Mouse (Mus musculus) kidney, embryonic 16.5 days (tissue): Measurements from ENCODE around the gene Prickle4. TPM values are rescaled to one million over a fixed set of nuclear protein-coding genes. Genes with fewer than 3 reads are reported as not detected.
A peak's percentile ranks its signal among the peaks of the same experiment; 100 is the strongest.

Source experiments
- ATAC-seq: fragments of 200-750 bp; cut with Nextera tagmentation; 2 replicates; pipeline ENCODE4 v1.8.0; 2017; ENCODE audit warnings: moderate TSS enrichment; ENCODE audit not compliant: low FRiP score, low TSS enrichment
- H3K27ac ChIP-seq: fragments of 300-500 bp; sonication (generic); 2 replicates; pipeline ENCODE4 v1.5.1; 2014; ENCODE audit warnings: low read length
- H3K27me3 ChIP-seq: fragments of 300-500 bp; sonication (generic); 2 replicates; pipeline ENCODE4 v1.6.1; 2014; ENCODE audit warnings: low read length, control low read depth, mixed read lengths; ENCODE audit not compliant: insufficient read depth
- H3K36me3 ChIP-seq: fragments of 300-500 bp; sonication (generic); 2 replicates; pipeline ENCODE4 v1.6.1; 2014; ENCODE audit warnings: low read length, control low read depth, mixed read lengths; ENCODE audit not compliant: insufficient read depth
- H3K4me1 ChIP-seq: fragments of 300-500 bp; sonication (generic); 2 replicates; pipeline ENCODE4 v1.6.1; 2014; ENCODE audit warnings: low read length, control low read depth, mixed read lengths; ENCODE audit not compliant: insufficient read depth
- H3K4me2 ChIP-seq: fragments of 300-500 bp; sonication (generic); replicated peaks from 2 replicates; pipeline ENCODE4 v1.6.1; 2014; ENCODE audit warnings: low read depth, low read length
- H3K4me3 ChIP-seq: fragments of 300-500 bp; sonication (generic); 2 replicates; pipeline ENCODE4 v1.5.1; 2014; ENCODE audit warnings: mild to moderate bottlenecking, low read length
- H3K9ac ChIP-seq: fragments of 300-500 bp; sonication (generic); replicated peaks from 2 replicates; pipeline ENCODE4 v1.6.1; 2014; ENCODE audit warnings: low read length
- H3K9me3 ChIP-seq: fragments of 300-500 bp; sonication (generic); 2 replicates; pipeline ENCODE4 v1.6.1; 2016; ENCODE audit warnings: low read length, control low read depth
- WGBS: fragments of 180-500 bp; shearing (Covaris S2); extraction: QIAGEN DNeasy Blood & Tissue Kit; methylation state at CpG from one replicate; pipeline ENCODE4 v1.1.7; 2014; 5-methylcytosine and 5-hydroxymethylcytosine counted together
- polyA plus RNA-seq: library from polyadenylated mRNA; unstranded; fragments of >200 nt; fragmentation: Nextera tagmentation; extraction: Ambion mirVana; gene quantifications from 2 replicates; pipeline ENCODE4 v1.2.1, GENCODE M21; 2015

The Prickle4 gene
- polyA plus RNA-seq, 1 experiment from 2014 or later, result 1.3 TPM

- H3K4me3 ChIP-seq, result no peak overlapping the region
- H3K36me3 ChIP-seq, result no peaks in the 10 kb centered on the region
- H3K9ac ChIP-seq, result no peak overlapping the region
- no peak overlapping the region for H3K4me2 ChIP-seq
- no peaks in the 10 kb centered on the region for H3K27me3 ChIP-seq
- WGBS, result 65% methylated on average over 14 of the region's 14 CpGs
- ATAC-seq, result no peak
- H3K9me3 ChIP-seq, result no peaks in the 10 kb centered on the region
- peaks cover 23% of the 10 kb centered on the region for H3K4me1 ChIP-seq
- no peak overlapping the region for H3K27ac ChIP-seq
Observed at GRCm38 (mm10) chr17:47735553-47736100, 41.1 kb upstream of the Prickle4 start.

- H3K4me1 ChIP-seq, result peaks cover 8% of the 10 kb centered on the region
- ATAC-seq, result peak; percentile 57; the same call in 1 of the 2 replicates
- no peaks in the 10 kb centered on the region for H3K36me3 ChIP-seq
- 48% methylated on average over 24 of the region's 24 CpGs for WGBS
- H3K4me3 ChIP-seq, result no peak overlapping the region
- H3K27ac ChIP-seq, result no peak overlapping the region
- H3K27me3 ChIP-seq, result no peaks in the 10 kb centered on the region
- H3K9ac ChIP-seq, result no peak overlapping the region
- no peaks in the 10 kb centered on the region for H3K9me3 ChIP-seq
- H3K4me2 ChIP-seq, result no peak overlapping the region
Observed at GRCm38 (mm10) chr17:47730633-47731575, 36.4 kb upstream of the Prickle4 start.

DNA sequence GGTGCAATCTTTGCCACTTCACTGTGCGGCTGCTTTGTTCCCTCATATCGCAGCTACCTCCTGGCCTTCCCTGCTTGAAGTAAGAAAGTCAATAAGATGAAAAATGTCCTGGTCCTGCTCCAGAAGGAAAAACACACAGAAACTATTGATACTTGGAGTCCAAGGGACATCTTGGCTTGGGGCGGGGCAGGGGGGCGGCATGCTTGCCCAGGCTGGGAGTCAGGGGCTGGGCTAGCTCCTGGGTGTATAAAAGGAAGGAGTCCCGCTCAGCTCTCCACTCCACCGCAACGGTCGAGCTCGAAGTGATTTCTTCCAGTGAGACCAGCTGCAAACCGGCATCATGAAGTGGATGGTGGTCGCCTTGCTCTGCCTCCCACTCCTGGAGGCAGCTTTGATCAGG, 32.0 kb upstream of the Prickle4 start, which contains the start of gene Pgc:
Gene Pgc (plus strand): TSS at position 277 of the 400 bp plus-strand sequence.
- H3K36me3 ChIP-seq, result no peaks in the 10 kb centered on the region
- no peak within 1 kb of the TSS for H3K4me3 ChIP-seq
- no peak for ATAC-seq
- 67% methylated on average over 11 of the region's 11 CpGs for WGBS
- no peaks in the 10 kb centered on the region for H3K9me3 ChIP-seq
- no peak within 1 kb of the TSS for H3K27ac ChIP-seq
- H3K27me3 ChIP-seq, result no peaks in the 10 kb centered on the region
- peaks cover 8% of the 10 kb centered on the region for H3K4me1 ChIP-seq
- H3K9ac ChIP-seq, result no peak within 1 kb of the TSS
- no peak within 1 kb of the TSS for H3K4me2 ChIP-seq

DNA sequence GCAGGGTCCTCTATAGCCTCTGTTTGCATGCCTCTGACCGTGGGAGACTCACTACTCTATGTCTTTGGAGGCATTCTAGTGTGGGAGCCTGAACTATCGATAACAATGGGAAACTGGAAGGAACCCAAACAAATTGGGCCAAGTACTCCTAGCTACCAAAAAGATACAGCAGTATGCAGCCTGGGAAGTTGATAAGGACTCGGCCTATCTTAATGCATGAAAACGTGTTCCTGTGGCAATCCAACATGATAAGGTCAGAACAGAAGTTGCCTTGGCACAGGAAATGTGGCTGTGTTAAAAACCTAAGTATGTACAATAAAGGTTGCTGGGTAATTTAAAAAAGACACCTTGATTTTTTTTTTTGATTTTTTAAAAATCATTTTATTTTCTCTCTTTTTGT, 26.6 kb upstream of the Prickle4 start:
- Histone ChIP-seq H3K27ac (no peak overlapping the region), H3K4me2 (no peak overlapping the region), H3K27me3 (no peaks in the 10 kb centered on the region), H3K9ac (no peak overlapping the region), H3K36me3 (no peaks in the 10 kb centered on the region), H3K4me3 (no peak overlapping the region), H3K9me3 (no peaks in the 10 kb centered on the region), H3K4me1 (no peaks in the 10 kb centered on the region)
- 81% methylated on average over 4 of the region's 4 CpGs for WGBS
- ATAC-seq, result no peak

- H3K4me2 ChIP-seq, result no peak overlapping the region
- no peak for ATAC-seq
- 58% methylated on average over 3 of the region's 3 CpGs for WGBS
- no peaks in the 10 kb centered on the region for H3K4me1 ChIP-seq
- no peaks in the 10 kb centered on the region for H3K36me3 ChIP-seq
- H3K4me3 ChIP-seq, result no peak overlapping the region
- H3K9me3 ChIP-seq, result no peaks in the 10 kb centered on the region
- H3K27ac ChIP-seq, result no peak overlapping the region
- H3K9ac ChIP-seq, result no peak overlapping the region
- no peaks in the 10 kb centered on the region for H3K27me3 ChIP-seq
Observed at GRCm38 (mm10) chr17:47715037-47715436, 20.5 kb upstream of the Prickle4 start.

GRCm38 (mm10) chr17:47712889-47713571, 18.5 kb upstream of the Prickle4 start:
- H3K36me3 ChIP-seq, result no peaks in the 10 kb centered on the region
- no peaks in the 10 kb centered on the region for H3K4me1 ChIP-seq
- ATAC-seq, result no peak
- H3K4me2 ChIP-seq, result no peak overlapping the region
- H3K9ac ChIP-seq, result no peak overlapping the region
- no peak overlapping the region for H3K4me3 ChIP-seq
- H3K27me3 ChIP-seq, result no peaks in the 10 kb centered on the region
- 61% methylated on average over 9 of the region's 22 CpGs for WGBS
- no peak overlapping the region for H3K27ac ChIP-seq
- no peaks in the 10 kb centered on the region for H3K9me3 ChIP-seq

DNA sequence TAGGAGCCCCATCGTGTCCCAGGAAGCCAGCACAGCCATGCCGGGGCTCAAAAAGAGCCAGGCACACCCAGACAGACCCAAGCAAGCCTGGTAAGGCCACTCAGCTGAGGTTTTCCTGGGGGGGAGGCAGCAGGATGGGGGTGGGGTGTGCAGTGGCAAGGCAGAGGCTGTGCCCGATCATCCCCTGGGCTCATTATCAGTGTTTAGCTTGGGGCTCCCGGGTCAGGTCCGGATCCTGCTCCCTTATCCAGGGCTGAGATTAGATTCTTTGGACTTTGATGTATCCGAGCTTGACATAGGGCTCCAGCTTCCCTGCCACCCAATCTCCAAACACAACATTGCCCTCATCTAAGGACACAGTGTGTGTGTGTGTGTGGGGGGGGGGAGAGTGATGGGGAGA, 17.3 kb upstream of the Prickle4 start:
- H3K4me2 ChIP-seq, result no peak overlapping the region
- H3K4me3 ChIP-seq, result no peak overlapping the region
- no peaks in the 10 kb centered on the region for H3K36me3 ChIP-seq
- no peaks in the 10 kb centered on the region for H3K4me1 ChIP-seq
- no peaks in the 10 kb centered on the region for H3K9me3 ChIP-seq
- H3K27ac ChIP-seq, result no peak overlapping the region
- no peak for ATAC-seq
- H3K27me3 ChIP-seq, result no peaks in the 10 kb centered on the region
- H3K9ac ChIP-seq, result no peak overlapping the region
- WGBS, result 72% methylated on average over 6 of the region's 6 CpGs

DNA sequence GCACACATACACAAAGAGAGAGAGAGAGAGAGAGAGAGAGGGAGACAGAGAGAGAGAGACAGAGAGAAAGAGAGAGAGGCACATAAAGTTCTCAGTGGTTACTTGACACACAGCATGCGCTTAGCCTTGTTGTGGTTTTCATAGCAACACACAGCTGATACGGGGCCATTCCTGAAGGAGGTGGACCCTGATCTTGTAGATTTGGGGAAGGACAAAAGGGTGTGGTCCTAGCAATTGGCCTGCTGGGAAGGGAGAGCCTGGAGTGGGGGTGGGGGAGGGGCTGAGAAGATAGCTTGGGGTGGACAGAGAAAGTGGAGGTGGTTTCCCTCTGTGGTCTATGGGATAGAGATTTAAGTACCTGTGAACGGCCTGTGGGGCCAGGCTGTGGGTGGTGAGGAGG, 15.5 kb upstream of the Prickle4 start:
- no peak for ATAC-seq
- Histone ChIP-seq H3K4me3 (no peak overlapping the region), H3K4me2 (no peak overlapping the region), H3K27ac (no peak overlapping the region), H3K9me3 (no peaks in the 10 kb centered on the region), H3K4me1 (no peaks in the 10 kb centered on the region), H3K36me3 (no peaks in the 10 kb centered on the region), H3K27me3 (no peaks in the 10 kb centered on the region), H3K9ac (no peak overlapping the region)
- 73% methylated on average over 3 of the region's 3 CpGs for WGBS

DNA sequence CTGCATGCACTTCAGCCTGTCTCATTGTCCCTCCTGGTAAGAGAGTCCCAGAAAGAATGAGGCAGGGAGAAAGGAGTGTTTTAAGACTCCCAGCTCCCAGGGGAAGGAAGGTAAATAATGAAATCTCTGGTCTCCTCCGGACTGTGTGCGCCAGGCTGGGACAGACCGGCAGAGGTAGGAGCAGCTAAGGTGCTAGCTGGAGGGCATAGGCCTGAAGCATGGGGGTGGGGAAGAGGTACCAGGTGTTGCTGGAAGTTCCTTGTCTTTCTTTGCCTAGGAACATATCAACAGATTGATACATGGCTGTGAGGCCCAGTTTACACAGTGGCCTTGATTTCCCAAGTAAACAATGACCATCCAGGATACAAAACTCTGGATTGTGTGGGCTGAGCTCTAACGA, 14.4 kb upstream of the Prickle4 start:
- Histone ChIP-seq H3K9me3 (no peaks in the 10 kb centered on the region), H3K27me3 (no peaks in the 10 kb centered on the region; the same call in 1 of the 2 replicates), H3K4me3 (no peak overlapping the region), H3K36me3 (no peaks in the 10 kb centered on the region), H3K4me1 (no peaks in the 10 kb centered on the region), H3K27ac (no peak overlapping the region), H3K4me2 (no peak overlapping the region), H3K9ac (no peak overlapping the region)
- 51% methylated on average over 4 of the region's 4 CpGs for WGBS
- no peak for ATAC-seq
